Mouse (Mus musculus) heart, postnatal 36 days (tissue): ENCODE results near the gene Mex3b. TPM values are rescaled to one million over a fixed set of nuclear protein-coding genes. Genes with fewer than 3 reads are reported as not detected.

Source experiments
- DNase-seq, 2 experiments: peaks; one replicate each; pipeline ENCODE4 v3.0.0; 2021 to 2022
- intact Hi-C: fragments of 180-260 bp; cut with DNase I; formaldehyde crosslinking; loops from one replicate; pipeline ENCODE4 v1.15.1; 2025
- total RNA-seq, 2 experiments: library from RNA; stranded (reverse); gene quantifications; 2 replicates each; pipeline ENCODE4 v1.2.3; 2021

The Mex3b gene
- total RNA-seq, 2 experiments from 2014 or later, result 1.9 to 2.2 TPM

DNA sequence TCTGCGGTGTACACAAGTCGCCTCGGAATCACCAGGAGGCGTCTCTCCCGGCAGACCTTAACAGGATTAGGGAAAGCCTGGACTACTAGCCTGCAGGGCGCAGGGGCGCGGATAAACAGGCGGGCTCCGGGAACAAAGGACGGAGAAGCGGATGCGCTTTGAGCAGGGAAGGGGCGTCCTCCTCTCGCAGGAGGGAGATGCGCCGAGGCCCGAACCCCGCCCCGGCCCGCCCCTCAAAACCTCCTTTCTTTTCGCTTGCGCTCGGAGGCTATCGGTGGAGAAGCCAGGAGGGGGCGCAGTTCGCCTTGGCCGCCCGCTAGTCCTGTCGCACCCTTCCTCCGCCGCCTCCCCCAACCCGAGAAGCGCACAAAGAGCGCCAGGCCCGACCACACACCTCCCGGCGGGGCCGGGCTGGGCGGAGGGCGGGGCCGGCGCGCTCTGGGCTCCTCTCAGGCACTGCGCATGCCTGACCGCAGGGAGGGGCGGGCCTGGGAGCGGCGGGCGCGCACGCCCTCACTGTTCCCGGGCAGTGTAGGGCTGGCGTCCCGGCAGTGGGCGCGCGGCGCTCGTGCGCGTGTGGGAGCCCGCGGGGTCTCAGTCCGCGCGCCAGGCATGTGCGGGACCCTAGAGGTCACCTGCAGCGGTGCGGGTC, 1.2 kb upstream of the Mex3b start:
- DNase-seq, result peak; percentile 95 to 99
- intact Hi-C loops, result loop anchor here (1.0 to 10.0 kb wide), 6 partner anchors 149 to 1016 kb away; partner anchors contain the start of genes Mesd, Stard5 and Tlnrd1

DNA sequence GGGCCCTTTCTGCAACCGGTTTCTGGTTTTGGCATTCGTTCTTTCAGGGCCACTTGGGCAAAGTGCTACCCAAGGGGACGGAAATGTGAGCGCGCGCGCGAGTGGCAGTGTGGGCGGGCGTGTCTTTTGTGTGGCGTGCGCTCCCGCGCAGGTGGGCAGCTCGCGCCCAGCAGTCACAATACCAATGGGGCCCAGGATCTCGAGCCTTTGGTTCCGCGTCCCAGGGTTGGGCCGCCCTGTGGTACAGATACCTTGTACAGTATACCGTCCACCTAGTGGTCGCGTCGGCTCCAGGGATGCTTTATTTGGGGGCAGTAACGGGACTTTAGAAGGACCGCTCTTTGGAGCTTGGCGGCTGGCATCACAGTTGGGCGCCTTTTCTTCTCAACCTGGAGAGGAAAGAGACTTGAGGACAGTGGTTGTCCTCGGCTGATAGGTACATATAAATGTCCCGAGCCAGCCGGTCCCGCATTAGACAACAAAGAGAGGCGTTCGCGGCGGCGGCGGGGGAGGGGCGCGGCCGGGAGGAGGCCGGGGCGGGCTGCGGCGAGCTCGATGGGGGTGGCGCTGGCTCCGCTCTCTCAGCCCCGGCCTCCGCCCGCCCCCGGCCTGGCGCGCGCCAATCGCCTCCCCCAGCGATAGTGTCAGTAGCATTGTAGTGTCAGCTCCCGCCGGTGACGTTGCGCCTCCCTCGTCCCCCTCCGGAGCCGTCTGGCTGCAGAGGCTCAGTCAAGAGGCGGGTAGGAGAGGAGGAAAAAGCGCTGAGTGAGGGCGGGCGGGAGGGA, 455 bp upstream of the Mex3b start:
- DNase-seq, result peak; percentile 88 to 91
- intact Hi-C loops, result loop anchor here (2.0 to 10.0 kb wide), 5 partner anchors 149 to 1016 kb away; partner anchors contain the start of genes Mesd, Stard5 and Tlnrd1

DNA sequence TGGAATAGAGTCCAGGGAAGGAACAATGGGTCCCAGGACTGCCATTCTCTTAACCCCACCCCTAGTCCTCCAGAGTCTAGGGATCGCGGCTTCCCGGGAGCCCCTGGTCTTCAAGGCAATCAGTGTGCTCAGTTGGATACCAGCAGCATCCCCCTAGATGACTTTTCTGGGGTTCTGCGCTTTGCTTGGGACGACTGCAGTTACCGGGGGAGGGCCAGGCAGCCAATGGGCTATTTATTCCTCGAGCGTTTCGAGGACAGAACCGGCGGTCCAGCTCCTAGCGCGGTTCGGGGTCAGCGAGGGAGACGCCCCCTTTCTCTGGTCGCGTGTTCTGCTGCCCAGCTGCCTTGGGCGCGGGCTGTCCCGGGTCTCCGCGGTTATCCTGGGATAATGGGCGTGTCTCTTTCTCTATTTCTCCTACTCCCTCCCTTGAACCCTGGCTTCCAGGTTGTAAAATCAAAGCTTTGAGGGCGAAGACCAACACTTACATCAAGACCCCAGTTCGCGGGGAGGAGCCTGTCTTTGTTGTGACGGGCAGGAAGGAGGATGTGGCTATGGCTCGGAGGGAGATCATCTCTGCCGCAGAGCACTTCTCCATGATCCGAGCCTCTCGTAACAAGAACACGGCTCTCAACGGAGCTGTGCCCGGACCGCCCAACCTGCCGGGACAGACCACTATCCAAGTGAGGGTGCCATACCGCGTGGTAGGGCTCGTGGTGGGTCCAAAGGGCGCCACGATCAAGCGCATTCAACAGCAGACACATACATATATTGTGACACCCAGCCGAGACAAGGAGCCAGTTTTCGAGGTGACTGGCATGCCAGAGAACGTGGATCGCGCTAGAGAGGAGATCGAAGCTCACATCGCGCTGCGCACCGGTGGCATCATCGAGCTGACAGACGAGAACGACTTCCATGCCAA, 1.4 kb downstream of the Mex3b start:
- DNase-seq, result peak; percentile 18 to 36
- intact Hi-C loops, result loop anchor here (5.0 to 10.0 kb wide), 4 partner anchors 151 to 1014 kb away; partner anchors contain the start of genes Mesd, Stard5 and Tlnrd1

DNA sequence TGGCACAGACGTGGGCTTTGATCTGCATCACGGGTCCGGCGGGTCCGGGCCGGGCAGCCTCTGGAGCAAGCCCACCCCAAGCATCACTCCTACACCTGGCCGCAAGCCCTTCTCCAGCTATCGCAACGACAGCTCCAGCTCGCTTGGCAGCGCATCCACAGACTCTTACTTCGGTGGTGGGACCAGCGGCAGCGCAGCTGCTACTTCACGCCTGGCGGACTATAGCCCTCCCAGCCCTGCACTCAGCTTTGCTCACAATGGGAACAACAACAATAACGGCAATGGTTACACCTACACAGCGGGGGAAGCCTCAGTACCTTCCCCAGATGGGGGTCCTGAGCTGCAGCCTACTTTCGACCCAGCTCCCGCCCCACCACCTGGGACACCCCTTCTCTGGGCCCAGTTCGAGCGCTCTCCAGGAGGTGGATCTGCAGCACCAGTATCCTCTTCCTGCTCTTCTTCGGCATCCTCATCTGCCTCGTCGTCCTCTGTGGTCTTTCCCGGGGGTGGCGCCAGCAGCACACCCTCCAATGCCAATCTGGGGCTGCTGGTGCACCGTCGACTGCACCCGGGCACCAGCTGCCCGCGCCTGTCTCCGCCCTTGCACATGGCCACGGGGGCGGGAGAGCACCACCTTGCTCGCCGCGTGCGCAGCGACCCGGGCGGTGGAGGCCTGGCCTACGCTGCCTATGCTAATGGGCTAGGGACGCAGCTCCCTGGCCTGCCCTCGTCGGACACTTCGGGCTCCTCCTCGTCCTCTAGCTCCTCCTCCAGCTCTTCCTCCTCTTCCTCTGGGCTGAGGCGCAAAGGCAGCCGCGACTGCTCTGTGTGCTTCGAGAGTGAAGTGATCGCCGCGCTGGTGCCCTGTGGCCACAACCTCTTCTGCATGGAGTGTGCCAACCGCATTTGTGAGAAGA, 2.4 kb downstream of the Mex3b start:
- intact Hi-C loops, result loop anchor here (5.0 to 10.0 kb wide), 4 partner anchors 152 to 1013 kb away; partner anchors contain the start of genes Mesd, Stard5 and Tlnrd1
- peak; percentile 16 to 20 for DNase-seq

DNA sequence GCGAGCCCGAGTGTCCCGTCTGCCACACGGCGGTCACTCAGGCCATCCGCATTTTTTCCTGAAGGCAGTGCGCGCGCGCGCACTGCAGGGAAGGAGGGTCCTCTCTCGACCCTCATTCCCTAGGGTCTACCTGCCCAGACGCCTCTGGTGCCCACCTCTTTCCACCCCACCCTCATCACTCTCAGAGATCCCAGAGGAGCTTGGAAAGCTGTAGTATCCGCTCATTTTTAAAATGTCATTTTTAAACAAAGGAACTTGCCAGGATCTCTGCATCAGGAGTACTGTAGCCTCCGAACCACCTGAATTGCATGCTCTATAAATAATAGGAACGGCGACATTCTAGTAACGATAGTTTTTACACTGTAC, 3.0 kb downstream of the Mex3b start:
- intact Hi-C loops, result no loop called here
- DNase-seq, result no peak

DNA sequence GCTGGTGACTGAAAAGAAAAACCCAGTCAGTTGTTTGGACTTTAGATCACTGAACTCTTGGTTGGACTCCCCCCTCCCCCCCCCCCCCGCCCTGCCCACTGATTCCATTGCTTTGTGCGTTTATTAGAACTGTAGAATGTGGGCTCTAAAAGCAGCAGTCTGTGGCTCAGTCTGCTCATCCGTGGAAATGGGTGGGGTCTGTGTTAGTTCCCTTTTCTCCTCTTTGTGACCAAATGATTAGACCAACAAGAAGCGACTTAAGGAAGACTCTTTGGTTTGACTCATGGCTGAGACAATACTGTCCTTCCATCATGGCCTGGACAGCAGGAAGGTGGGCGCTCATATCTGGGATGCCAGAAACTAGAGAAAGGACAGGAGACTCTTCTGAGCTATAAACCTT, 9.4 kb downstream of the Mex3b start:
- DNase-seq, result no peak
- intact Hi-C loops, result no loop called here

DNA sequence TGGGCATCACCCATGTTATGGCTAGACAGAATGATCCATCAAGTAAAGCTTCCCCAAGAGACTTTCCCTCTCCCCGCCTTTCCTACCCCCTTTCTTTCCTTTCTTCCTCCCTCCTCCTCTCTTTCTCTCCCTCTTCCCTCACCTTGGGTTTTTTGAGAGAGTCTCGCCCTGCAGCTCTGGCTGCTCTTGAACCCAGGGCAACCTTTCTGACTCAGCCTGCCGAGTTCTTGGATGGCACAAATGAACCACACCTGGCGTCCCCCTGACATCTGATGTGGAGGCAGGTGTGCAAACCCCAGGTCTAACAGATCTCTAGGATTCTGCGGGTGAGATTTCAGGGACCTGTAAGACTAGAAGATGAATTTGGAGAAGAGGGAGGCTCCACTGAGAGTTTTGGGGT, 12.9 kb downstream of the Mex3b start:
- intact Hi-C loops, result no loop called here
- no peak for DNase-seq

DNA sequence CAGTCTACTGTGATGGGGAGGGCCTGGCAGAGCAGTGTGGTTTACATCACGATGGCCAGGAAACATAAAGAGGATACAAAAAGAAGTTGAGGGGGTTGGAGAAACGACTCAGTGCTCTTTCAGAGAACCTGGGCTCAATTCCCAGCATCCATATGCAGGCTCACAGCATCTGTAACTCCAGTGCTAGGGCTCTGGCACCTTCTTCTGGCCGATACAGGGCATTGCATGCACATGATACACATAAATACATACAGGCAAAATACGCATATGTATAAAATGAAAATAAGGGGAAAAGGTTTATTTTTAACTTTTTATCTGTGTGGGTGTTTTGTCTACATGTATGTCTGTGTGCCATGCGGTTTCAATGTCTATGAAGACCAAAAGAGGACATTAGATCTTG, 13.6 kb downstream of the Mex3b start:
- DNase-seq, result no peak
- intact Hi-C loops, result no loop called here

DNA sequence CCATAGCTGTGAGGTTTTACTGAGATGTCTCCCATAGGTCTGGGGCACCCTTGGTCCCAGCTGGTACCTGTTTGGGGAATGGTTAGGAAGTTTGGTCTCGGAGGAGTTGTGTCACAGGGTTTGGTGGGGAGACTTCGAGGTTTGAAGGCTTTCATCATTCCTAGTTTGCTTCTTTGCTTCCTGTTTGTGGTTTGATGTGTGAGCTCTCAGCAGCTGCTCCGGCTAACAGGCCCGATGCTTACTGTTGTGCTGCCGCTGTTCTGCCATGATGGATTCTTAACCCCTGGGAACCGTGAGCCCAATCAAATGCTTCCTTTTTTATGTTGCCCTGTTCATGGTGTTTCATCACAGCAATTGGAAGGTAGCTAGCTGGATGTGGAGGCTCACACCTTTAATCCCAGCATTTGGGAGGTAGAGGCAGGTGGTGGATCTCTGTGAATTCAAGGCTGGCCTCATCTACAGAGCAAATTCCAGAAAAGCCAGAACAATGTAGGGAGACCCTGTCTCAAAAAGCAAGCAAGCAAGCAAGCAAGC, 23.3 kb downstream of the Mex3b start:
- intact Hi-C loops, result no loop called here
- DNase-seq, result no peak

DNA sequence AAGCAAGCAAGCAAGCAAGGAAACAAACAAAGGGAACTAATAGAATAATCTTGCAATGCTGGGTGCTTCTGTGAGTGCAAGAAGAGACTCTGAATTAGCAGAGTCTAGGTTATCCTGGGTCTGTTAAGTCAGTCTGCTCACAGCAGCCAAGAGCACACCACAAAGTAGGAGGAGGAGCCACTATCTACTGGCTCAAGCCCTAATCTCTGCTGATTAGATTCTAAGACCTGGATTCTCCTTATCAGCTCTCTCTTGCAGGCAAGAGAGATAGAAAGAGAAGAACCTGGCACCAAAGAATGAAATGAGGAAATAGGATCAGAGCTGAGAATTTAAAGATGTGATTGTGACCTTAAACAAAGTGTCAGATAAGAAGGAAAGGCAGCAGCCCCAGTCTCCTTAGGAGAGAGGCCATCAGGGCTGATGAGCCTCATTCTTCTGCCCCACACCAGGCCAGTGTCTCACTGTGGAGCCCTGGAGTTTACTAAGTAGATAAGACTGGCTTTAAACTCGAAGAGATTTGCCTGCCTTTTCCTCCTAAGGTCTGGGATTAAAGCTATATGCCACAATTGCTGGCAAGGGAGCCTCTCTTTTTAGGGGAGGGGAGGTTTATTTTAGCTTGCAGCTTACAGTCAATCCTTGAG, 23.9 kb downstream of the Mex3b start:
- no peak for DNase-seq
- intact Hi-C loops, result no loop called here

DNA sequence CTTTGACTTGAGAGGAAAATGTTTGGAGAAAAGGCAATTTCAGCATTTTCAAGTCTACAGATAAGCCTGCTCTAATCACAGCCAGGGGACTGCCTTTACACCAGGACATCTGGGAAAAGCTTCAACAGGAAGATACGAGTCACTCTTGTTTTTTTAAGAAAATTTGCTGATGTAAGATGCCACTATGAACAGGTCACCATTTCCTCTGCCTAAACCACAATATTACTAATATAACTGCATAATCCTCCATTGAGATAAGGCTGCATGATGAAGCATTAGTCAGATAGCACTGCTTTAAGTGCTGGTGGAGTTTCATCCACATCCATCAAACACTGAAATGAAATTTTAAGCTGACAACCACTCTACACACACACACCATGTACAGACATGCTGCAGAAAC, 27.2 kb downstream of the Mex3b start:
- intact Hi-C loops, result no loop called here
- no peak for DNase-seq

DNA sequence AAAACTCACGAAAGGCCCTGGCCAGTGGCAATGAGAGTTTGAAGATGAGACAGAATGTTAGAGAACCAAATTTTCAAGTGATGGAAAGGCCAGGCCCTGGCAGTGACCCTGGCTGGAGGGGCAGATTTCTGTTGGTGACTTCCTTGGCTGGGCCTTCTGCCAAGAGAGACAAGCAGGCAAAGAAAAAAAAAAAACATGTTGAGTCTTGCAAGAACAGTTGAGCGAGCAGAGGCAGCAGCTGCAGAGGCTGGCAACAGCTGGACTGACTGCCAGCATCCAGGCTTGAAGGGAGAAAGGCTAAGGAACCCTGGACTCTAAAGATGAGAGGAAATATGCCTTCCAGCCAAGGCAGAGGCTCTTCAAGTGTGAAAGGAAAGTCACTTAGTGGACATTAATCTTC, 28.5 kb downstream of the Mex3b start:
- intact Hi-C loops, result no loop called here
- DNase-seq, result no peak

DNA sequence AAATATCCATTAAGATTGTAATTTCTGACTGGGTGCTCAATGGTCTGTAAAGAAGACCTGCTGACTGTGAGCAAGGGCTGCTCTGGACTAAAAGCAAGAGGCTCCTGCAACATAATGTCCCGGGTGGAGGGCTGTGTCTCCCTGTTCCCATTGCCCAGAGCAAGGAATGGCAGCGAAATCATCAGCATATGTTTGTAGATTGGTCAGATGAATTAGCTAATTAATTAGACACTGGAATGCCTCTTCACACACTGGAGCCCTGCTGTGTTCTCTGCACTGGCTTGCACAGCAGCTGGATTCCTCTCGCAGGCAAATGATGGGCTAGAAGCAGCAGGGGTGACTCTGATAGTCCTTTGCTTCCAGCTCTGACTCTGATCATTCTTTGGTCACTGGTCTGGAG, 29.6 kb downstream of the Mex3b start:
- no peak for DNase-seq
- intact Hi-C loops, result no loop called here

DNA sequence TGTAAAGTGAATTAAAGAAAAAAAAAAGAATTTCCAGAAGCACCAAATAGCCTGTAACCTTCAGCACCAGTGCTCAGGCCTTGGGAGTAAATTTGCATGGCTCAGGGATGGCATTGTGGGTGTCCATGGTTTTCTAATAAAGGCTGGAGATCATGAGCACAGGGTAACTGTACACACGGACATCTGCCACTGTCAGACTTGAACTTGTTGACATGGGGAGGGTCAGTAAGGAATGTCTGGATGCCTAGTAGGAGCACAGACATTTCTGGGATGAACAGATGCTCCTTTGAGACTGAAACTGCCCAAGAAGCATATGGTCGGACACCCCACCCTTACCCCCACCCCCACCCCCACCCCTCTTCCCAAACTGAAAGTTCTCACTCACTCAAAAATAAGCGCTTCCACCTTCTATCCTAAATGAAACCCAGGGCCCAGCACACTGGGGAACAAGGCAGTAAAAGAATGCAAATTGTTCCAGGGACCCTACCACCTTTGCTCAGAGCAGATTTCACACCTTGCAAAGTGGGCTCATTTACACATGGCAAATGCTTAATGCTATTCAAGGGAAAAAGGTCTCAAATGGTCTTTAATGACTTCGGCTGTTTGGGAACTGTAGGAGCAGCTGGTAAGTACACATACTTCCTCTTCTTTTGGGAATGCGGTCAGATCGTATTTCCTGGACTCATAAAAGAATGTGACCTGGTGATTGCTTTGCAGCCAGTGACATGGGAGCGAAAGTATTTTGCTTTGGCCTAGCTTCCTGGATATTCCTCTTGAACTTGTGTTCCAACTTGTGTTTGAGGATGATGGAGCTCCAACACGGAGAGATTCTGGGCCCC, 32.5 kb downstream of the Mex3b start:
- intact Hi-C loops, result no loop called here
- no peak for DNase-seq

DNA sequence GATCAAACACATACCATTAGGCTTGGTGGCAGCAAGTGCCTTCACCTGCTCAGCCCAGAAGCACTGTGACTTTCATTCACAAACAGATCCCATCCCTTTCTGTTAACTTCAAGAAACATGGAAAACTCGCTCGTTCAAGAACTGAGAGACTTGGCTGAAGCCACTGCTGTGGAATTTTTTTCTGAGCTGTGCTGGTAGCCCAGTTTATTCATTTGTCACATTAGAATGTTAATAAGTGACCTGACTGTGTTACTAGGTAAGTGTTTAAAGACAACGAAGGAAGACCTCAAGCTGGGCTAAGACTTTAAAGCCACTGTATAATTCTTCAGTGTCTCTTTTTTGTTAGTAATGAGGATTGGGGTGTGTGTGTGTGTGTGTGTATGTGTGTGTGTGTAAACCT, 35.9 kb downstream of the Mex3b start:
- DNase-seq, result no peak
- intact Hi-C loops, result no loop called here

DNA sequence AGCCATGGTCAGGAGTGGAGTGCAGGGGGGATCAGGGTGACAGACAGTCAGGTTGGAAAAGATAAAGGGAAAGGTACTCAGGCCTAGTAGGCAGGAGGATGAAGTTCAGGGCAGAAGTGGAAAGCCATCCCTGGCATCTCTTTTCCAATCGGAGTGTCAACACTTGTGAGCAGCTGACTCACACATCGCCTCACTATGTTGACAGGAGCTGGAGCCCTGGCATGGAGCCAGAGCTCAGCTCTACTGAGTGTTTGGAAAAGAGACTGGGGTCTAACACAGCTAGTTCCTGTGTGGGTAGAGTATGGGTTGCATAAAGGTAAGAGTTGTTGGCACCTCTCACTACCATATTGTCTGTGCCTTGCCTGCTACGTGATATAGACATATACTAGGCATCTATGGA, 38.4 kb downstream of the Mex3b start:
- intact Hi-C loops, result no loop called here
- DNase-seq, result peak in 1 of 2 experiments; percentile 20

DNA sequence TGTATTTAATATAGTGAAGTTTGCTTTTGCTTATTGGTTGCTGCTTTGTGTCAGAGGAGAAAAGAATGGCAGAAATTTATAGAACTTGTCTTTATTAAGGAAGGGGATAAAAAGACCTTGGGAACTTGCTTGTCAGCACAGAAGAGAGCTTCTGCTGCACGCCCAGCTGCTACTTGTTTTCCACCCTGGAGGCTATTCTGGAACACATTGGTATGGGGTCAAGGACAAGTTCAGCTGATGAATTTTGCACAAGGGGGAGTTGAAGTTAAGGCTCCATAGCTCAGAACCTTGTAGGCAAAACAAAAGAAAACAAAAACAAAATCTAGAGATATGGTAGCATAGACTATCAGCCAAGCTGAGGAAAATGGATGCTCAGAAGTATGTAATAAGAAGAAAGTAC, 39.9 kb downstream of the Mex3b start:
- DNase-seq, result no peak
- intact Hi-C loops, result no loop called here
